Mouse (Mus musculus) limb, embryonic 14.5 days (tissue): ENCODE measurements around the gene Map4. TPM values are rescaled to one million over a fixed set of nuclear protein-coding genes. Genes with fewer than 3 reads are reported as not detected.

Source experiments
- ATAC-seq: fragments of 200-750 bp; cut with Nextera tagmentation; 2 replicates; pipeline ENCODE4 v1.8.0; 2017; ENCODE audit warnings: low read depth, moderate number of reproducible peaks, moderate TSS enrichment; ENCODE audit not compliant: low FRiP score
- DNase-seq: peaks from one replicate; pipeline ENCODE4 v3.0.0-alpha.2; 2015; ENCODE audit warnings: low spot score
- H3K27ac ChIP-seq: fragments of 300-500 bp; sonication (generic); replicated peaks from 2 replicates; pipeline ENCODE4 v1.5.1; 2014; ENCODE audit warnings: low read depth, mild to moderate bottlenecking, low read length, moderate library complexity, mixed read lengths
- H3K27me3 ChIP-seq: fragments of 300-500 bp; sonication (generic); 2 replicates; pipeline ENCODE4 v1.6.1; 2014; ENCODE audit warnings: low read length, mixed read lengths; ENCODE audit not compliant: control insufficient read depth, insufficient read depth
- H3K36me3 ChIP-seq: fragments of 300-500 bp; sonication (generic); 2 replicates; pipeline ENCODE4 v1.6.1; 2014; ENCODE audit warnings: mild to moderate bottlenecking, low read length, moderate library complexity, mixed read lengths; ENCODE audit not compliant: control insufficient read depth, insufficient read depth
- H3K4me1 ChIP-seq: fragments of 300-500 bp; sonication (generic); 2 replicates; pipeline ENCODE4 v1.6.1; 2014; ENCODE audit warnings: antibody characterized with exemption, low read length, mixed read lengths; ENCODE audit not compliant: control insufficient read depth, insufficient read depth
- H3K4me2 ChIP-seq: fragments of 300-500 bp; sonication (generic); replicated peaks from 2 replicates; pipeline ENCODE4 v1.6.1; 2014; ENCODE audit warnings: low read depth, mild to moderate bottlenecking, low read length, moderate library complexity; ENCODE audit not compliant: severe bottlenecking
- H3K4me3 ChIP-seq: fragments of 300-500 bp; sonication (generic); replicated peaks from 2 replicates; pipeline ENCODE4 v1.5.1; 2014; ENCODE audit warnings: low read length
- H3K9ac ChIP-seq: fragments of 300-500 bp; sonication (generic); 2 replicates; pipeline ENCODE4 v1.6.1; 2014; ENCODE audit warnings: mild to moderate bottlenecking, low read depth, low read length, moderate library complexity; ENCODE audit not compliant: severe bottlenecking
- H3K9me3 ChIP-seq: fragments of 300-500 bp; sonication (generic); 2 replicates; pipeline ENCODE4 v1.6.1; 2016; ENCODE audit warnings: low read length; ENCODE audit not compliant: control insufficient read depth
- POLR2A ChIP-seq: fragments of 200-500 bp; IDR thresholded peaks from 2 replicates; pipeline ENCODE4 v1.8.0; 2012; ENCODE audit warnings: inconsistent platforms, mild to moderate bottlenecking, moderate library complexity, borderline replicate concordance; ENCODE audit not compliant: insufficient read depth, insufficient read length; ENCODE audit errors: extremely low read depth
- WGBS: fragments of 180-500 bp; shearing (Covaris S2); extraction: QIAGEN DNeasy Blood & Tissue Kit; methylation state at CpG from one replicate; pipeline ENCODE4 v1.1.7; 2014; 5-methylcytosine and 5-hydroxymethylcytosine counted together
- polyA plus RNA-seq, 2 experiments: library from polyadenylated mRNA; depleted of rRNA in 1 of 2; stranded (reverse) in 1 of 2; unstranded in 1 of 2; fragments of >200 nt; fragmentation: Nextera tagmentation in 1 of 2; extraction: Ambion mirVana in 1 of 2; gene quantifications; 2 replicates each; pipeline versions ENCODE4 v1.2.1 to v1.2.3; 2012 to 2014

The Map4 gene
- polyA plus RNA-seq, 2 experiments = 76.6 to 161 TPM

DNA sequence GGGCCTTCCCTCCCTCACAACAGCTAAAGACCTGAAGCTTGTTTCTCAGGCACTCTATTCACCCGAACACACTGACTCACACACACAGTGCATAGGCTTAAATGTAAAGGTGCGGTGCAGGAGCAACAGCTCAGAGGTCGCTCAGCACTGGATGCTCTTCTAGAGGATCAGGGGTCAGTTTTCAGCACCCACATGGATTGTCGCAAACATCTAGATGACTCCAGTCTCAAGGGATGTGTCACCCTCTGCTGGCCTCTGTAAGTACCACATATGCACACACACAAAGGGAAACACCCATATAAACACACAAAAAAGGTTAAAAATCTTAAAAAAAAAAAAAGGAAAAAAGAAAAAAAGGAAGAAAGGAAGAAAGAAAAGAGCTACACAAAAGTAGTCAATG, 163.5 kb downstream of the Map4 start:
- Histone ChIP-seq H3K9me3 (no peaks in the 10 kb centered on the region), H3K4me1 (no peaks in the 10 kb centered on the region), H3K9ac (no peak overlapping the region), H3K27ac (no peak overlapping the region), H3K36me3 (peaks cover 90% of the 10 kb centered on the region), H3K4me3 (no peak overlapping the region), H3K4me2 (no peak overlapping the region), H3K27me3 (no peaks in the 10 kb centered on the region)
- DNase-seq (no peak), ATAC-seq (no peak)
- TF ChIP-seq POLR2A = no peak
- 97% methylated on average over 4 of the region's 4 CpGs for WGBS

DNA sequence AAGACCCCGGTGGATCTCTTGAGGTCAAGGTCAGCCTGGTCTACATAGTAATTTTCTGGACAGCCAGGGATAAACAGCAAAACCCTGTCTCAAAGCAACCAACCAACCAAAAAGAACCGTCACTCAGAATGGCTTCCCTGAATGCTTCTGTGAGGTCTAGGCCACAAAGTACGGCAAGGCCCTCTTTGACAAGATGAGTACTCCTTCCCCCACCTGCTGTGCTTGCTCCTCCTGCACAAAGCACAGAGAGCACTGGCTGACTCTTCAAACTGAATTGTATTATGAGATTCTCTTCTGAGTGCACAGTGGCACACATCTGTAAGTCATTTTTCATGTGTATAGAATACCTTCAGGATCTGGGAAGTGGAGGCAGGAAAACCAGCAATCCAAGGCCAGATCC, 166.5 kb downstream of the Map4 start:
- Histone ChIP-seq H3K27me3 (no peaks in the 10 kb centered on the region), H3K36me3 (peaks cover 72% of the 10 kb centered on the region), H3K4me2 (no peak overlapping the region), H3K9ac (no peak overlapping the region), H3K27ac (no peak overlapping the region), H3K4me1 (no peaks in the 10 kb centered on the region; the same call in 1 of the 2 replicates), H3K4me3 (no peak overlapping the region), H3K9me3 (no peaks in the 10 kb centered on the region)
- 90% methylated on average over 3 of the region's 3 CpGs for WGBS
- DNase-seq (no peak), ATAC-seq (no peak)
- no peak for TF ChIP-seq POLR2A

DNA sequence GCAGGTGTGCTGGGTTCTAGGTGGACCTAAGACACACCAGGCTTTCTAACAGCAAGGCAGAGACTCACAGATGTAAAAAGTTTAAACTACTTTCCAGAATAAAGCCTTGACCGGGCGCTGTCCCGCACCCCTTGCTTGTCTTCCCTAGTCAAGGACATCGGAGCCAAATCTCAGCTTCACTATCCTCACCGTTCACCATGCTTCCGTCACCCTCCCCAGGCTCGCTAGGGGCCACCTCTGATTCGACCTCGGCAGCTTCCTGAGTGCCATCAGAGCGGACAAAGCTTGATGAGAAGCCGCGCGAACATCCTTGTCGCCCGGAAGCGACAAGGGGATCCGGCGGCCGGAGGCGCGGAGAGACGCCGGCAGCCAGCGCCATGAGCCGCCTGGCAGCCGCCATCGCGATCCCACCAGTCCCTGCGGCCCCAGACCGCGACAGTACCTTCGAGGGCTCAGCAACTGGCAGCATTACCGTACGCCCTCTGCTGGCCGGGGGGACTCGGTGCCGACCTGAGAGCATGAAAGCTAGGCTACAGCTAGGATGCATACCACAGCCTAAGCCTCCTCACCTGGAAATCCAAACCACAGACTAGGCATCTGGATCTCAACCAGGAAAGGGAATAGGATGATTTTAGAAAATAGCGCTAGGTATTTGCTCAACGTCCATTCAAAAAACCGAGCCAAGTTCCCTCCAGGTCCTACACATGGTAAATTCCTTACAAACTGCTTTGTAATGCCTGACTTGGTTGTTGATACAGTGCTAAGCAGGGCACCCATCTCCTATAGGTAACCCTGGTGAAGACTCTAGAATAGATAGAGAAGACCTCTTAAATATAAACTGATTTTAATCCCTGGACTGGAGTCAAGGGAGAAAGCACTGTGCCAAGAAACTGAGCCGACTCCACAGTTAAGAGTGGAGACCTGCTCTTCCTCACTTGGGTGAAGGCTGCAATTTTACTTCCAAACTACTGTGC, 169.7 kb downstream of the Map4 start:
- ATAC-seq (peak; percentile 91), DNase-seq (peak; percentile 88)
- H3K4me3 ChIP-seq = peak overlapping the region; percentile 62
- TF ChIP-seq POLR2A = 0 out of 2 replicates have a peak, but pooled peaks have one; percentile 45
- H3K27me3 ChIP-seq = no peaks in the 10 kb centered on the region
- H3K9me3 ChIP-seq = no peaks in the 10 kb centered on the region
- no peak overlapping the region for H3K27ac ChIP-seq
- no peaks in the 10 kb centered on the region; the same call in 1 of the 2 replicates for H3K4me1 ChIP-seq
- H3K9ac ChIP-seq = peak overlapping the region; percentile 84
- H3K4me2 ChIP-seq = peak overlapping the region; percentile 67
- H3K36me3 ChIP-seq = peaks cover 68% of the 10 kb centered on the region
- whole genome bisulfite sequencing = 3% methylated on average over 41 of the region's 41 CpGs

DNA sequence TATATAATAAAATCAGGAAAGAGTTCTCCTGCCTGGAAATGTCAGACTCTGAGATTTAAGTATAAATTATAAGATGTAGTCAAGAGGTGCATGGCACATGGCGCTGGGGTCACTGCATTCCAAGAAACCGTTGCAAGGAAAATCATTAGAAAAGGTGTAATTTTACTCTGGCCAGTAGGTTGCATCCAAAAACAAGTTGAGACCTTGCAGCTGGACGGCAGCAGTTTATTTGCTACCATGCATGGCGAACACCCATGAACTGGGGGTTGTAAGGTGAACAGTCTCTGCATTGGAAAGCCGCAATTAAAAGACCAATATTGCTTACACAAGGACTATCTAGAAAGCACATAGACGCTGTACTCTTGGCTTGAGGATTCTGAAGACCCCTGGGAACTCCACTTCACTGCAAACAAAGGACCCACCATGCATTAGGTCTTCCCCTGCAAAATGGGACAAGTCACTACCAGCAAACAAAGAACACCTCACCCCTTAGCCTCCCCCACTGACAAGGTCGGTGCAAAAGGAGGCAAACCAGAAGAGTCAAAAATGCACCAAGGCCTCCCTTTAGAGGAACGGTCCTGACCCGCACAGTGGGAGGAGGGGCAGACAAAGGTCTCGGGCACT, 185.2 kb downstream of the Map4 start:
- H3K27ac ChIP-seq = peak overlapping the region; percentile 94
- 3% methylated on average over 10 of the region's 10 CpGs for WGBS
- H3K4me3 ChIP-seq = peak overlapping the region; percentile 87
- peak overlapping the region; percentile 59 for H3K4me2 ChIP-seq
- H3K9me3 ChIP-seq = no peaks in the 10 kb centered on the region
- 0 out of 2 replicates have a peak, but pooled peaks cover 8% of the 10 kb centered on the region for H3K4me1 ChIP-seq
- TF ChIP-seq POLR2A = no peak
- H3K9ac ChIP-seq = peak overlapping the region; percentile 94
- H3K27me3 ChIP-seq = no peaks in the 10 kb centered on the region
- ATAC-seq (no peak), DNase-seq (no peak)
- H3K36me3 ChIP-seq = peaks cover 43% of the 10 kb centered on the region
